Mouse (Mus musculus) stomach, postnatal 0 days (tissue): Measurements from ENCODE around the gene Crtc1. TPM values are rescaled to one million over a fixed set of nuclear protein-coding genes. Genes with fewer than 3 reads are reported as not detected.

Experiments
- ATAC-seq: fragments of 200-750 bp; cut with Nextera tagmentation; 2 replicates; pipeline ENCODE4 v1.8.0; 2017; ENCODE audit not compliant: low FRiP score, low TSS enrichment
- DNase-seq: peaks from one replicate; pipeline ENCODE4 v3.0.0-alpha.2; 2016; ENCODE audit warnings: low spot score
- H3K27ac ChIP-seq: fragments of 300-500 bp; sonication (generic); replicated peaks from 2 replicates; pipeline ENCODE4 v1.5.1; 2014; ENCODE audit warnings: mild to moderate bottlenecking, control low read depth
- H3K27me3 ChIP-seq: fragments of 300-500 bp; sonication (generic); 2 replicates; pipeline ENCODE4 v1.6.1; 2014; ENCODE audit warnings: low read length; ENCODE audit not compliant: control insufficient read depth, insufficient read depth
- H3K36me3 ChIP-seq: fragments of 300-500 bp; sonication (generic); 2 replicates; pipeline ENCODE4 v1.6.1; 2014; ENCODE audit warnings: low read length, mixed read lengths; ENCODE audit not compliant: control insufficient read depth, insufficient read depth
- H3K4me1 ChIP-seq: fragments of 300-500 bp; sonication (generic); replicated peaks from 2 replicates; pipeline ENCODE4 v1.6.1; 2014; ENCODE audit warnings: antibody characterized with exemption; ENCODE audit not compliant: control insufficient read depth, insufficient read depth
- H3K4me2 ChIP-seq: fragments of 300-500 bp; sonication (generic); replicated peaks from 2 replicates; pipeline ENCODE4 v1.6.1; 2014; ENCODE audit warnings: low read depth, mild to moderate bottlenecking, control low read depth, moderate library complexity
- H3K4me3 ChIP-seq: fragments of 300-500 bp; sonication (generic); 2 replicates; pipeline ENCODE4 v1.5.1; 2014; ENCODE audit warnings: low read depth, low read length, control low read depth
- H3K9ac ChIP-seq: fragments of 300-500 bp; sonication (generic); 2 replicates; pipeline ENCODE4 v1.6.1; 2014; ENCODE audit warnings: mild to moderate bottlenecking, low read length, control low read depth, mixed read lengths
- H3K9me3 ChIP-seq: fragments of 300-500 bp; sonication (generic); 2 replicates; pipeline ENCODE4 v1.6.1; 2016; ENCODE audit warnings: low read length; ENCODE audit not compliant: control insufficient read depth
- CTCF ChIP-seq: IDR thresholded peaks from 2 replicates; pipeline ENCODE4 v1.5.1; 2016; ENCODE audit warnings: antibody characterized with exemption, low read depth, mild to moderate bottlenecking, moderate library complexity
- EP300 ChIP-seq: optimal IDR thresholded peaks from 2 replicates; pipeline ENCODE3; 2016; ENCODE audit warnings: antibody characterized with exemption
- WGBS: fragments of 180-500 bp; shearing (Covaris S2); extraction: QIAGEN DNeasy Blood & Tissue Kit; methylation state at CpG from one replicate; pipeline ENCODE4 v1.1.7; 2014; 5-methylcytosine and 5-hydroxymethylcytosine counted together
- polyA plus RNA-seq: library from polyadenylated mRNA; unstranded; fragments of >200 nt; fragmentation: Nextera tagmentation; extraction: Ambion mirVana; gene quantifications from 2 replicates; pipeline ENCODE4 v1.2.1, GENCODE M21; 2015

Gene Crtc1
- polyA plus RNA-seq, 1 experiment from 2014 or later, result 8.0 TPM

DNA sequence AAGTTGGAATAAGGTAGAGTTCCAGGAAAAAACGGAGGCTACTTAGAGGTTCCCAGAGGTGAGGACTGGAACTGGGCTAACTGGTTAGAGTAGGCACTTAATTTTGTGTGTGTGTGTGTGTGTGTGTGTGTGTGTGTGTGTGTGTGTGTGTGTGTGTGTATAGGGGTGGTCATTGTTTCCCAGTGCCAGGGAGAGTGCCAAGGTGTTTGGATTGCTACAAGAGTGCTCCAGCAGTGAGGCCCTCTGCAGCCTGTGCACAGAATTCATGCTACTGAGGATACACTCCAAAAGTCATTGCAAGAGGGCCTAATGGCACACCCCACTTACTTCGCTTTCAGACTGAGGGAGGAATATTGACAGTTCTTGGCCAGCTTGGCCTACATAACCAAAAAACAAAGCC, 43.6 kb upstream of the Crtc1 start:
- no peak for TF ChIP-seq EP300
- TF ChIP-seq CTCF, result no peak
- H3K27me3 ChIP-seq, result peaks cover 4% of the 10 kb centered on the region; the same call in 1 of the 2 replicates
- DNase-seq (no peak), ATAC-seq (peak; percentile 21; the same call in 1 of the 2 replicates)
- H3K4me2 ChIP-seq, result no peak overlapping the region
- no peak overlapping the region for H3K27ac ChIP-seq
- H3K4me1 ChIP-seq, result no peaks in the 10 kb centered on the region
- no peak overlapping the region for H3K9ac ChIP-seq
- no peaks in the 10 kb centered on the region for H3K9me3 ChIP-seq
- WGBS, result 52% methylated on average over 2 of the region's 2 CpGs
- H3K36me3 ChIP-seq, result no peaks in the 10 kb centered on the region
- no peak overlapping the region for H3K4me3 ChIP-seq

DNA sequence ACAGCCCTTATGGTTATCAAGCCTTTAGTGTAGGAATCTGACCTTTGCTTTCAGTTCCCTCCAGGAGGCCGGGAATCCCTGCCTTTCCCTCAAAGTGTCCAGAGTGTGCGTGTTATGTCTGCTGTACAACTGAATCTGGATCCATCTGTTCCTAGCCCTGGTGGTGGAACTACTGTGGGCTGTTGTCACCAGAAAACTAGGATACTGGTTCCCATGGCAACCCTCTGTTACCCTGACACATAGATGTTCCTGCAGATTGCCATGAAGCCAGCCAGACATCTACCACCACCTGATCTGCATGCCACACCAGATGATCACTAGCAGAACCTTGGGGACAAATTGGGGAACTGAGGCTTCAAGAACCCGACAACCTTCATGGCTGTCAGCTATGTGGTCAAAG, 42.5 kb upstream of the Crtc1 start:
- TF ChIP-seq EP300 (no peak), CTCF (no peak)
- Histone ChIP-seq H3K4me2 (no peak overlapping the region), H3K27me3 (peaks cover under 1% of the 10 kb centered on the region; the same call in 1 of the 2 replicates), H3K4me3 (no peak overlapping the region), H3K9me3 (no peaks in the 10 kb centered on the region), H3K4me1 (0 out of 2 replicates have a peak, but pooled peaks cover 2% of the 10 kb centered on the region), H3K36me3 (no peaks in the 10 kb centered on the region), H3K9ac (no peak overlapping the region), H3K27ac (no peak overlapping the region)
- ATAC-seq (no peak), DNase-seq (no peak)
- WGBS, result 81% methylated on average over 3 of the region's 3 CpGs

DNA sequence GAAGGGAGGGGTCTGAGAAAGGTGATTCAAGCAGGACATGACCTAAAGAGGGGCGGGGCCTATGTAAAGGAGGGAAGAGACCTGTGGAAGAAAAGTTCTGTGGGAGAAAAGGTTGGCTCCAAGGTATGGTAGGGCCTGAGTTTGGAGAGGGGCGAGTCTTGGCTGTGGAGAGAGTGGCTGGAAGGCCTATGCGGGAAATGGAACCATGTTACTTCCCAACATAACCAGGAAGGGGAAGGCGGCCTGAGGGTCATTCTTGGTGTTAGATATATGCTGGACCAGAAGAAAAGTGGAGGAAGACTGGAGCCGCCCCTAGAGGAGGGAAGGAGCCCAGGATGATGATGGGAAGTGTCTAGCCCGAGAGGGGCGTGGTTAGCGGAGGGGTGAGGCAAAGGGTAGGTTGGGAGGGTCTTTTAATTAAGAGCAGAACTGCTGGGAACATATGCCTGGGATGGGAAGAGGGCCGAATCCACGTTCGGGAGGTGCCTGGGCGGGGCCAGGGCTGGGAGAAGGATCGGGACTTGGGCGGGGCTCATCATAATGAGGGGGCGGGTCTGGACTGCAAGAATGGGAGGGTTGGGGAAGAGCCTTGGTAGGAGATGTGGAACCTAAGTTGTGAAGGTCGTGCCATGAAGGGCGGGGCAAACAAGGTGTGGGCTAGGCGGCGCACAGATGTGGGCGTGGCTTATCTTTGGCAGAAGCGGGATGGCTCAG, 38.0 kb upstream of the Crtc1 start:
- Histone ChIP-seq H3K9me3 (no peaks in the 10 kb centered on the region), H3K36me3 (no peaks in the 10 kb centered on the region), H3K9ac (peak overlapping the region; percentile 35; the same call in 1 of the 2 replicates), H3K27ac (peak overlapping the region; percentile 53), H3K4me2 (peak overlapping the region; percentile 98), H3K4me1 (0 out of 2 replicates have a peak, but pooled peaks cover 2% of the 10 kb centered on the region), H3K4me3 (peak overlapping the region; percentile 83), H3K27me3 (no peaks in the 10 kb centered on the region)
- DNase-seq (peak; percentile 61), ATAC-seq (peak; percentile 25)
- 4% methylated on average over 21 of the region's 21 CpGs for WGBS
- TF ChIP-seq EP300, result no peak
- no peak; the same call in 1 of the 2 replicates for TF ChIP-seq CTCF

DNA sequence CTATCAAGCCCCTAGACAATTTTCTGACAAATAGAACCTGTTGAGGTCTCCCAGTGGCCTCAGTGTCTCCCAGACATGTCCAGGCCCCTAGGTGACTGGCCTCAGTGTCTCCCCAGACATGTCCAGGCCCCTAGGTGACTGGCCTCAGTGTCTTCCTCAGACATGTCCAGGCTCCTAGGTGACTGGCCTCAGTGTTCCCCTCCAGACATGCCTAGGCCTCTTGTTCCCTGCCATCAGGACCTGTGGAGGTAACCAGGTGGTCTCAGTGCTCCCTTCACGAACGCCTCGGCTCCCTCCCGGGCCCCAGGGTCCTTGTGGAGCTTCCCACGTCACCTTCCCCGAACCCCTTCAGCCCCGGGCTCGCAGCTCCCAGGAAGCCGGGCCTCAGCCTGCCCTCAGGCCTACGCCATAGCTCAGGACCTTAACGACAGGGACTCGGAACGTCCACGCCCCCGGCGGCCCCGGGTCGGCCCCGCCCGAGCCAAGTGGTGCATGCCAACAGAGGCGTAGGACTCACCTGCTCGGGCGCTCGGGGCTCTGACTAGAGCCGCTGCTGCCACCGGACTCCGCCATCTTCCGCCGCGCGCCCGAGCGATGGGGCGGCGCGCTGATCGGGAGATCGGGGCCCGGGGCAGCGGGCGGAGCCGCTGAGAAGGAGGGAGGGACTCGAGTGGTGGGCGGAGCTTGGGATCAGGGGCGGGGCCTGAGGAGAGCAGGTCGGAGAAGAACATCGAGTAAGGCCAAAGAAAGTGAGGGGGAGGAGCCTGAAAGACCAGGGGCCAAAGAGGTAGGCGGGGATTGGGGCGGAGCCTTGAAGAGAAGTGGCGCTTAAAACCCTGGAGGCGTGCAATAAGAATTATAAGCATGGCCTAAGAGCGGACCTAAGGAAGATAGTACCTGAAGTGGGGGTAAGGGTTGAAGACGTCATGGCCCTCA, 37.2 kb upstream of the Crtc1 start, which contains the start of gene Klhl26:
Gene Klhl26, minus strand, starts transcription at position 636 of the 936 bp plus-strand sequence.
- Histone ChIP-seq H3K27ac (peak within 1 kb of the TSS; percentile 71), H3K4me1 (0 out of 2 replicates have a peak, but pooled peaks cover 2% of the 10 kb centered on the region), H3K9me3 (no peaks in the 10 kb centered on the region), H3K27me3 (no peaks in the 10 kb centered on the region), H3K9ac (peak within 1 kb of the TSS; percentile 90), H3K36me3 (no peaks in the 10 kb centered on the region), H3K4me3 (peak within 1 kb of the TSS; percentile 83), H3K4me2 (peak within 1 kb of the TSS; percentile 98)
- ATAC-seq (peak; percentile 95), DNase-seq (peak; percentile 99)
- WGBS, result under 1% methylated on average over 50 of the region's 53 CpGs
- TF ChIP-seq EP300 (no peak), CTCF (no peak)

- Histone ChIP-seq H3K27me3 (no peaks in the 10 kb centered on the region), H3K27ac (no peak overlapping the region), H3K9me3 (no peaks in the 10 kb centered on the region), H3K4me3 (no peak overlapping the region), H3K4me2 (no peak overlapping the region), H3K9ac (no peak overlapping the region), H3K36me3 (no peaks in the 10 kb centered on the region; the same call in 1 of the 2 replicates), H3K4me1 (no peaks in the 10 kb centered on the region)
- ATAC-seq, result no peak
- 92% methylated on average over 7 of the region's 7 CpGs for WGBS
- TF ChIP-seq CTCF (no peak), EP300 (no peak)
- no peak for DNase-seq
These were observed 32.5 kb upstream of the Crtc1 start for GRCm38 (mm10) chr8:70471856-70472255.
